Mouse (Mus musculus): Measurements from ENCODE around the gene Egfem1. TPM values are rescaled to one million over a fixed set of nuclear protein-coding genes. Genes with fewer than 3 reads are reported as not detected.

Gene Egfem1
- polyA plus RNA-seq, 1 experiment from 2014 or later = 6.8 TPM

DNA sequence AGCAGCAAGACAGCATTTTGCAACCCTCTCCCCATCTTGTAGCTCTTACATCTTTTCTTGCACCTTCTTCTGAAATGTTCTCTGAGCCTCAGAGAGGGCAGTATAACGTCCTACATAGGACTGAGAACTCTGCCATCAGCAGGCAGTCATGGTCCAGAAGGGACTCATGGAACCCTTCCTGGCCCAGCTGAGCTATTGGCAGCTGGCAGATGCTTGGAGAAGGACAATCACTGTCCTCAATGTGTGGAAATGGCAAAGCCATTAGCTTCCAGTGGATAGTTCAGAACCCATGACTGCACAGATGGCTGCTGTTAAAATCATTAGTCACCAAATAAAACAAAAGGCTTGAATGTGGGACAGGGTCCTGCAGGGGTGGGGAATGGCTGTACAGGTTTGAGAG, 35.6 kb downstream of the Egfem1 start:
- Histone ChIP-seq H3K4me2 (ENCODE audit: low read length) (no peak overlapping the region), H3K4me3 (ENCODE audit: low read depth, low read length) (no peak overlapping the region), H3K27me3 (ENCODE audit: control insufficient read depth, insufficient read depth, low read depth, low read length) (no peaks in the 10 kb centered on the region), H3K36me3 (ENCODE audit: control insufficient read depth, insufficient read depth, low read length) (no peaks in the 10 kb centered on the region), H3K27ac (ENCODE audit: low read length) (no peak overlapping the region), H3K9ac (ENCODE audit: low read depth, low read length) (no peak overlapping the region), H3K9me3 (replicated peaks; ENCODE audit: control insufficient read depth, low read length, poor library complexity, severe bottlenecking) (no peaks in the 10 kb centered on the region), H3K4me1 (ENCODE audit: control insufficient read depth, insufficient read depth, low read length) (peaks cover 2% of the 10 kb centered on the region; the same call in 1 of the 2 replicates)
- WGBS = 68% methylated on average over 1 of the region's 1 CpGs
- ATAC-seq = no peak

- H3K36me3 ChIP-seq (ENCODE audit: control insufficient read depth, insufficient read depth, low read length) = no peaks in the 10 kb centered on the region
- WGBS = 90% methylated on average over 1 of the region's 1 CpGs
- H3K27me3 ChIP-seq (ENCODE audit: control insufficient read depth, insufficient read depth, low read depth, low read length) = no peaks in the 10 kb centered on the region
- no peak overlapping the region for H3K4me3 ChIP-seq (ENCODE audit: low read depth, low read length)
- H3K4me1 ChIP-seq (ENCODE audit: control insufficient read depth, insufficient read depth, low read length) = peaks cover 2% of the 10 kb centered on the region; the same call in 1 of the 2 replicates
- H3K9ac ChIP-seq (ENCODE audit: low read depth, low read length) = no peak overlapping the region
- no peak for ATAC-seq
- no peaks in the 10 kb centered on the region for H3K9me3 ChIP-seq (replicated peaks; ENCODE audit: control insufficient read depth, low read length, poor library complexity, severe bottlenecking)
- H3K4me2 ChIP-seq (ENCODE audit: low read length) = no peak overlapping the region
- no peak overlapping the region for H3K27ac ChIP-seq (ENCODE audit: low read length)
Observed at GRCm38 (mm10) chr3:29122556-29122955, 40.7 kb downstream of the Egfem1 start.

DNA sequence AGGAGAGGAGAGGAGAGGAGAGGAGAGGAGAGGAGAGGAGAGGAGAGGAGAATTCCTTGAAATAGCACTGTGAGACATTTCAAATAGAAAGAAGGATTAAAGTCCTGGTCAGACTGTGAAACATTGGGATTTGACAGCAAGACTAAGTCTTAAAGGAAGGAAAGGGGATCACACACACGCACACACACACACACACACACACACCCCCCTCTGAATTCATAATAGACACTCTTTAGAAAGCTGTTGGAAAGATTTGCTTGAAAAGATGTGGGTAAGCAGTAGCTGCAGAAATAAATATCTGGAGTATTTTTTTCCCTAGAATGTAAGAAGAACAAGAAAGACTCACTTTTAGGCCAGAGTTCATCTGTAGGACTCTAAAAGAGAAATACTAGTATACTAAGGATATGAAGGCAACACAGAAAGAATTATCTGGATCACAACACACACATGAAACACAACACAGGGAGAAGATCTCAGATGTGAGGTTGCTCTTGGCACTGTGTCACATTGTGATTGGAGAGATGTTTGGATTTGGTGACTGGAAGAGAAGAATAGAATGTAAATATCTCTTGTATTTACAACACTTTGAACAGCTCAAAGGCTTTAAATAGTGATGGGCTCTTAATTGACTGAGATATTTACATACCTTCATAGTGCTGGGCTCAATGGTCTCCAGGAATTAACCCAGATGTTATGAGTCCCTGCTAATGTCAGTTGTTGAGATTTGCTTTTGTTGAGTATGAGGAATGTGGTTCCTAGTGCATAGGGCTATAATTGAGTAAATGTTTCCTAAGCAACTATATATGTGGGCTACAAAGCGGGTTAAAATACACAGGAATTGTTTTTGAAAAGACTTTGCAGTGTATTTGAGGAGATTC, 50.5 kb downstream of the Egfem1 start:
- Histone ChIP-seq H3K36me3 (ENCODE audit: control insufficient read depth, insufficient read depth, low read length) (no peaks in the 10 kb centered on the region), H3K27me3 (ENCODE audit: control insufficient read depth, insufficient read depth, low read depth, low read length) (no peaks in the 10 kb centered on the region), H3K4me3 (ENCODE audit: low read depth, low read length) (no peak overlapping the region), H3K27ac (ENCODE audit: low read length) (no peak overlapping the region), H3K4me2 (ENCODE audit: low read length) (no peak overlapping the region), H3K4me1 (ENCODE audit: control insufficient read depth, insufficient read depth, low read length) (peaks cover 21% of the 10 kb centered on the region), H3K9ac (ENCODE audit: low read depth, low read length) (no peak overlapping the region), H3K9me3 (replicated peaks; ENCODE audit: control insufficient read depth, low read length, poor library complexity, severe bottlenecking) (no peaks in the 10 kb centered on the region)
- no peak for ATAC-seq
- 71% methylated on average over 2 of the region's 2 CpGs for WGBS

- Histone ChIP-seq H3K4me1 (ENCODE audit: control insufficient read depth, insufficient read depth, low read length) (peaks cover 24% of the 10 kb centered on the region), H3K9ac (ENCODE audit: low read depth, low read length) (no peak overlapping the region), H3K27me3 (ENCODE audit: control insufficient read depth, insufficient read depth, low read depth, low read length) (no peaks in the 10 kb centered on the region), H3K36me3 (ENCODE audit: control insufficient read depth, insufficient read depth, low read length) (no peaks in the 10 kb centered on the region), H3K27ac (ENCODE audit: low read length) (no peak overlapping the region), H3K4me3 (ENCODE audit: low read depth, low read length) (peak overlapping the region; percentile 9; the same call in 1 of the 2 replicates), H3K9me3 (replicated peaks; ENCODE audit: control insufficient read depth, low read length, poor library complexity, severe bottlenecking) (no peaks in the 10 kb centered on the region), H3K4me2 (ENCODE audit: low read length) (peak overlapping the region; percentile 27)
- ATAC-seq = no peak
- WGBS = 47% methylated on average over 11 of the region's 11 CpGs
Observed at GRCm38 (mm10) chr3:29134509-29134908, 52.7 kb downstream of the Egfem1 start.

DNA sequence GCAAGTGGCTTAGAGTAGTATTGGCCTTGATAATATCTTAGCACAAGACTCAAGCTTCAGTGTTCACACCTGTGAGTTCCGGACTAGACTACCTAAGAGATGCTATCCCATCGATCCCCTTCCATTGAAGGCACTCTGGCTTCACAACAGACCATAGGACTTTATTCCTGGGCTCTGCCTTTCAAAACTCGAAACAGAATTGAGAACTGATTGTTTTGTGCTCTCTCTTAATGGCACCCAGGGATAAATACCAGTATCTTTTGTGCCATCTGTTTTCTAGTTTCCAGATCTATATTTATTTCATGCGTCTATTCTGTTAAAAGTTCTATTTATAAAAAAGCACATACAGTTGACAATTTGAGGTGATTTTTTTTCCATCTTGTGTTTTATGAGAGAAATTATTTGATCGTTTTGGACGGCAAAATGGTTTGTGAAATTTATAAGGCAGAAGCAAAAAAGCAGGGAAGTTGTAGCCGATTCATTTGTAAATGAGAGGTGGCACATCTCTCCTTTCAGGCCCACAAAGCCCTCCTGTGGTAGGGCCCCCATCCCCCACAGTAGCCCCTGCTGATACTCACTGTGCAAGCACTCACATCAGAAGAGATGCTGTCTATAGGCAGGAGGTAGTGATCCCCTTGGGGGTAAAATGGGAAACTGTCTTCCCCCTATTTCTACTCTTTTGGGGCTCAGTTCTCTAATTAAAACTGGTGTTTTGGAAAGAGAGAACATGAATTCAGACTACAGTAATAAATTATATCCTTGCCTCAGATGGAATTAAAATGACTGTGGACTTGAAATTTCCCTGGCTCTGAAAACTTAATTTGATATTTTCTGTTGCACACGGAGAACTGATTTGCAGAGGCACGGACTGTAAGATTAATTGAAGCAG, 53.6 kb downstream of the Egfem1 start:
- Histone ChIP-seq H3K4me2 (ENCODE audit: low read length) (peak overlapping the region; percentile 27; the same call in 1 of the 2 replicates), H3K27me3 (ENCODE audit: control insufficient read depth, insufficient read depth, low read depth, low read length) (no peaks in the 10 kb centered on the region), H3K4me3 (ENCODE audit: low read depth, low read length) (no peak overlapping the region), H3K36me3 (ENCODE audit: control insufficient read depth, insufficient read depth, low read length) (no peaks in the 10 kb centered on the region), H3K27ac (ENCODE audit: low read length) (peak overlapping the region; percentile 8; the same call in 1 of the 2 replicates), H3K9me3 (replicated peaks; ENCODE audit: control insufficient read depth, low read length, poor library complexity, severe bottlenecking) (no peaks in the 10 kb centered on the region), H3K4me1 (ENCODE audit: control insufficient read depth, insufficient read depth, low read length) (peaks cover 24% of the 10 kb centered on the region), H3K9ac (ENCODE audit: low read depth, low read length) (no peak overlapping the region)
- WGBS = 14% methylated on average over 9 of the region's 9 CpGs
- ATAC-seq = 0 out of 2 replicates have a peak, but pooled peaks have one; percentile 31

DNA sequence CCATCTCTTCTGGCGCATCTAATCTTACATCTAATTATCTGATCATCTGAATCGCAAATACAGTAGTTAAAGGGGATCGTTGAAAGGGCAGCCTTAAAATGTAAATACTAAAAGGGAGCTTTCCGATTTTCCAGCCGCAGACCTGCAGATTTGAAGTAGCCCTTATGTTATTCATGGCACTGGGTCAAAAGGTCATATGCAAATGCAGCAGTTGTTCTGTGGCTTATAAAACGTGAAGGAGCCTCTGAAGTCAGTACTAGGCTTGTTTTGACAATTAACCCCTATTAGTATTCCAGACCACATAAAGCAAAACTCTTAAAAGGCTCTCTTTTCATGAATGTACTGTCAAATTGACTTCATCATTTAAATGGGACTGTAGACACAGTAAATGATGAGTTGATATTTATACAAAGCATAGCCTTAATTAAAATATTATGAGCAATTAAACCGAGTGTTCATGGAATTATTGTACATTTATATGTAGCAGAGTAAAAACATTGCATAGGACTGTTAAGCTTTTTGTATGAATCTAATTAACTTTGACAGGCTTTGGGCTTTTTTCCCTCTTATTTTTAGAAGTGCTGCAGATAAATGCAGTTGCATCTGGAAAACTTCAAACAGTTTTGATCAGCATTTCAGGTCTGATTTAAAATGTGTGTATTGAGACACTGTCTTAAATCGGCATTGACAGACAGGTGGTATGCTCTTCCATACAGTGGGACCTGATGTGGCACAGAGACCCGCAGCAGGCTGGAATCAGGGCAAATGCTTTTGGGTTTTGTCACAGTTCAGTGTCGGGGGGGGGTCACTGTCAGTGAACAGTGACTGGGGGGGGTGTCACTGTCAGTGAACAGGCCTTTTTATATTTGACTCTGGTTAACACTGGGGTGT, 54.5 kb downstream of the Egfem1 start:
- H3K9me3 ChIP-seq (replicated peaks; ENCODE audit: control insufficient read depth, low read length, poor library complexity, severe bottlenecking) = no peaks in the 10 kb centered on the region
- no peak overlapping the region for H3K9ac ChIP-seq (ENCODE audit: low read depth, low read length)
- 6% methylated on average over 10 of the region's 10 CpGs for WGBS
- H3K36me3 ChIP-seq (ENCODE audit: control insufficient read depth, insufficient read depth, low read length) = no peaks in the 10 kb centered on the region
- peak; percentile 59; the same call in 1 of the 2 replicates for ATAC-seq
- peaks cover 24% of the 10 kb centered on the region for H3K4me1 ChIP-seq (ENCODE audit: control insufficient read depth, insufficient read depth, low read length)
- no peak overlapping the region for H3K4me3 ChIP-seq (ENCODE audit: low read depth, low read length)
- H3K27ac ChIP-seq (ENCODE audit: low read length) = peak overlapping the region; percentile 28; the same call in 1 of the 2 replicates
- H3K4me2 ChIP-seq (ENCODE audit: low read length) = peak overlapping the region; percentile 7; the same call in 1 of the 2 replicates
- H3K27me3 ChIP-seq (ENCODE audit: control insufficient read depth, insufficient read depth, low read depth, low read length) = no peaks in the 10 kb centered on the region

- ATAC-seq = 0 out of 2 replicates have a peak, but pooled peaks have one; percentile 36
- 0 out of 2 replicates have a peak overlapping the region, but pooled peaks have one; percentile 17 for H3K27ac ChIP-seq (ENCODE audit: low read length)
- no peak overlapping the region for H3K4me2 ChIP-seq (ENCODE audit: low read length)
- H3K9me3 ChIP-seq (replicated peaks; ENCODE audit: control insufficient read depth, low read length, poor library complexity, severe bottlenecking) = no peaks in the 10 kb centered on the region
- H3K27me3 ChIP-seq (ENCODE audit: control insufficient read depth, insufficient read depth, low read depth, low read length) = no peaks in the 10 kb centered on the region
- H3K4me3 ChIP-seq (ENCODE audit: low read depth, low read length) = no peak overlapping the region
- no peaks in the 10 kb centered on the region for H3K36me3 ChIP-seq (ENCODE audit: control insufficient read depth, insufficient read depth, low read length)
- WGBS = 35% methylated on average over 4 of the region's 4 CpGs
- no peak overlapping the region for H3K9ac ChIP-seq (ENCODE audit: low read depth, low read length)
- peaks cover 22% of the 10 kb centered on the region for H3K4me1 ChIP-seq (ENCODE audit: control insufficient read depth, insufficient read depth, low read length)
Observed at GRCm38 (mm10) chr3:29168401-29168800, 86.6 kb downstream of the Egfem1 start.

GRCm38 (mm10) chr3:29169003-29169402, 87.2 kb downstream of the Egfem1 start:
- H3K4me3 ChIP-seq (ENCODE audit: low read depth, low read length) = no peak overlapping the region
- peak overlapping the region; percentile 60; the same call in 1 of the 2 replicates for H3K27ac ChIP-seq (ENCODE audit: low read length)
- 28% methylated on average over 4 of the region's 4 CpGs for WGBS
- no peaks in the 10 kb centered on the region for H3K36me3 ChIP-seq (ENCODE audit: control insufficient read depth, insufficient read depth, low read length)
- peaks cover 22% of the 10 kb centered on the region for H3K4me1 ChIP-seq (ENCODE audit: control insufficient read depth, insufficient read depth, low read length)
- H3K4me2 ChIP-seq (ENCODE audit: low read length) = no peak overlapping the region
- no peak overlapping the region for H3K9ac ChIP-seq (ENCODE audit: low read depth, low read length)
- H3K9me3 ChIP-seq (replicated peaks; ENCODE audit: control insufficient read depth, low read length, poor library complexity, severe bottlenecking) = no peaks in the 10 kb centered on the region
- no peaks in the 10 kb centered on the region for H3K27me3 ChIP-seq (ENCODE audit: control insufficient read depth, insufficient read depth, low read depth, low read length)
- ATAC-seq = no peak
